Mouse (Mus musculus): ENCODE data around the gene Ctnnbip1. TPM values are rescaled to one million over a fixed set of nuclear protein-coding genes. Genes with fewer than 3 reads are reported as not detected.

The Ctnnbip1 gene
- polyA plus RNA-seq, 1 experiment = 19.9 TPM

GRCm38 (mm10) chr4:149597641-149598208, 79.7 kb downstream of the Ctnnbip1 start:
- Histone ChIP-seq H3K36me3 (ENCODE audit: control insufficient read depth, insufficient read depth) (no peaks in the 10 kb centered on the region), H3ac (ENCODE audit: control insufficient read depth, insufficient read length) (no peak overlapping the region), H3K4me2 (ENCODE audit: low read depth) (no peak overlapping the region), H3K79me2 (ENCODE audit: control insufficient read depth, insufficient read depth) (no peaks in the 10 kb centered on the region), H3K27me3 (ENCODE audit: control insufficient read depth, insufficient read depth, insufficient read length) (no peaks in the 10 kb centered on the region), H3K4me3 (no peak overlapping the region)
- TF ChIP-seq POLR2A (IDR thresholded peaks at IDR 0.05; ENCODE audit: insufficient read length, low read depth) (no peak), MYOG (IDR thresholded peaks at IDR 0.05; ENCODE audit: control insufficient read depth in 1 of 3, insufficient read depth in 1 of 3, insufficient read length in 2 of 3, low read depth in 2 of 3) (no peak), TCF3 (IDR thresholded peaks at IDR 0.05; ENCODE audit: insufficient read length, low read depth) (no peak), POLR2AphosphoS2 (IDR thresholded peaks at IDR 0.05; ENCODE audit: insufficient read length, low read depth) (no peak), TCF12 (IDR thresholded peaks at IDR 0.05; ENCODE audit: insufficient read depth, poor library complexity, severe bottlenecking) (no peak), MAX (IDR thresholded peaks at IDR 0.05; ENCODE audit: low read depth) (no peak), REST (IDR thresholded peaks at IDR 0.05; ENCODE audit: insufficient read depth, insufficient read length) (no peak), E2F4 (IDR thresholded peaks at IDR 0.05; ENCODE audit: insufficient read depth) (no peak), SRF (IDR thresholded peaks at IDR 0.05; ENCODE audit: control insufficient read depth, insufficient read length, low read depth) (no peak), MYOD1 (IDR thresholded peaks at IDR 0.05; ENCODE audit: control insufficient read depth in 1 of 3, insufficient read length in 2 of 3, low read depth in 2 of 3) (no peak)

- no peak overlapping the region for H3K4me3 ChIP-seq
- TF ChIP-seq POLR2A (IDR thresholded peaks at IDR 0.05; ENCODE audit: insufficient read length, low read depth) = no peak
- TF ChIP-seq TCF3 (IDR thresholded peaks at IDR 0.05; ENCODE audit: insufficient read length, low read depth) = no peak
- no peak for TF ChIP-seq POLR2AphosphoS2 (IDR thresholded peaks at IDR 0.05; ENCODE audit: insufficient read length, low read depth)
- TF ChIP-seq TCF12 (IDR thresholded peaks at IDR 0.05; ENCODE audit: insufficient read depth, poor library complexity, severe bottlenecking) = no peak
- TF ChIP-seq MYOG (IDR thresholded peaks at IDR 0.05; ENCODE audit: control insufficient read depth in 1 of 3, insufficient read depth in 1 of 3, insufficient read length in 2 of 3, low read depth in 2 of 3) = no peak
- TF ChIP-seq MAX (IDR thresholded peaks at IDR 0.05; ENCODE audit: low read depth) = no peak
- H3K4me2 ChIP-seq (ENCODE audit: low read depth) = no peak overlapping the region
- no peaks in the 10 kb centered on the region for H3K36me3 ChIP-seq (ENCODE audit: control insufficient read depth, insufficient read depth)
- H3K79me2 ChIP-seq (ENCODE audit: control insufficient read depth, insufficient read depth) = no peaks in the 10 kb centered on the region
- H3K27me3 ChIP-seq (ENCODE audit: control insufficient read depth, insufficient read depth, insufficient read length) = no peaks in the 10 kb centered on the region
- H3ac ChIP-seq (ENCODE audit: control insufficient read depth, insufficient read length) = no peak overlapping the region
Measured at GRCm38 (mm10) chr4:149599549-149599948, 81.5 kb downstream of the Ctnnbip1 start.

GRCm38 (mm10) chr4:149600130-149600529, 82.1 kb downstream of the Ctnnbip1 start:
- H3K4me3 ChIP-seq = no peak overlapping the region
- H3K4me2 ChIP-seq (ENCODE audit: low read depth) = no peak overlapping the region
- H3K79me2 ChIP-seq (ENCODE audit: control insufficient read depth, insufficient read depth) = no peaks in the 10 kb centered on the region
- H3K27me3 ChIP-seq (ENCODE audit: control insufficient read depth, insufficient read depth, insufficient read length) = no peaks in the 10 kb centered on the region
- TF ChIP-seq USF1 (IDR thresholded peaks at IDR 0.05; ENCODE audit: low read depth) (no peak), MAX (IDR thresholded peaks at IDR 0.05; ENCODE audit: low read depth) (no peak), REST (IDR thresholded peaks at IDR 0.05; ENCODE audit: insufficient read depth, insufficient read length) (no peak), E2F4 (IDR thresholded peaks at IDR 0.05; ENCODE audit: insufficient read depth) (no peak), MYOG (IDR thresholded peaks at IDR 0.05; ENCODE audit: control insufficient read depth in 1 of 3, insufficient read depth in 1 of 3, insufficient read length in 2 of 3, low read depth in 2 of 3) (no peak), POLR2A (IDR thresholded peaks at IDR 0.05; ENCODE audit: insufficient read length, low read depth) (no peak), POLR2AphosphoS2 (IDR thresholded peaks at IDR 0.05; ENCODE audit: insufficient read length, low read depth) (no peak), TCF12 (IDR thresholded peaks at IDR 0.05; ENCODE audit: insufficient read depth, poor library complexity, severe bottlenecking) (no peak), MYOD1 (IDR thresholded peaks at IDR 0.05; ENCODE audit: control insufficient read depth in 1 of 3, insufficient read length in 2 of 3, low read depth in 2 of 3) (no peak), TCF3 (IDR thresholded peaks at IDR 0.05; ENCODE audit: insufficient read length, low read depth) (no peak), CEBPB (IDR thresholded peaks at IDR 0.05; ENCODE audit: insufficient read depth, poor library complexity, severe bottlenecking) (no peak), SRF (IDR thresholded peaks at IDR 0.05; ENCODE audit: control insufficient read depth, insufficient read length, low read depth) (no peak)
- no peak overlapping the region for H3ac ChIP-seq (ENCODE audit: control insufficient read depth, insufficient read length)
- H3K36me3 ChIP-seq (ENCODE audit: control insufficient read depth, insufficient read depth) = no peaks in the 10 kb centered on the region

GRCm38 (mm10) chr4:149601484-149601883, 83.4 kb downstream of the Ctnnbip1 start:
- H3K27me3 ChIP-seq (ENCODE audit: control insufficient read depth, insufficient read depth, insufficient read length) = no peaks in the 10 kb centered on the region
- no peak for TF ChIP-seq POLR2AphosphoS2 (IDR thresholded peaks at IDR 0.05; ENCODE audit: insufficient read length, low read depth)
- no peak for TF ChIP-seq TCF12 (IDR thresholded peaks at IDR 0.05; ENCODE audit: insufficient read depth, poor library complexity, severe bottlenecking)
- TF ChIP-seq MAX (IDR thresholded peaks at IDR 0.05; ENCODE audit: low read depth) = no peak
- no peak for TF ChIP-seq SRF (IDR thresholded peaks at IDR 0.05; ENCODE audit: control insufficient read depth, insufficient read length, low read depth)
- TF ChIP-seq CEBPB (IDR thresholded peaks at IDR 0.05; ENCODE audit: insufficient read depth, poor library complexity, severe bottlenecking) = no peak
- TF ChIP-seq MYOD1 (IDR thresholded peaks at IDR 0.05; ENCODE audit: control insufficient read depth in 1 of 3, insufficient read length in 2 of 3, low read depth in 2 of 3) = no peak
- no peak for TF ChIP-seq TCF3 (IDR thresholded peaks at IDR 0.05; ENCODE audit: insufficient read length, low read depth)
- no peak for TF ChIP-seq POLR2A (IDR thresholded peaks at IDR 0.05; ENCODE audit: insufficient read length, low read depth)
- no peak for TF ChIP-seq MYOG (IDR thresholded peaks at IDR 0.05; ENCODE audit: control insufficient read depth in 1 of 3, insufficient read depth in 1 of 3, insufficient read length in 2 of 3, low read depth in 2 of 3)
- no peaks in the 10 kb centered on the region for H3K36me3 ChIP-seq (ENCODE audit: control insufficient read depth, insufficient read depth)
- no peak overlapping the region for H3K4me2 ChIP-seq (ENCODE audit: low read depth)
- no peak overlapping the region for H3K4me3 ChIP-seq
- H3ac ChIP-seq (ENCODE audit: control insufficient read depth, insufficient read length) = no peak overlapping the region
- H3K79me2 ChIP-seq (ENCODE audit: control insufficient read depth, insufficient read depth) = no peaks in the 10 kb centered on the region

GRCm38 (mm10) chr4:149602236-149602635, 84.2 kb downstream of the Ctnnbip1 start:
- no peak overlapping the region for H3ac ChIP-seq (ENCODE audit: control insufficient read depth, insufficient read length)
- H3K79me2 ChIP-seq (ENCODE audit: control insufficient read depth, insufficient read depth) = no peaks in the 10 kb centered on the region
- H3K36me3 ChIP-seq (ENCODE audit: control insufficient read depth, insufficient read depth) = no peaks in the 10 kb centered on the region
- no peak overlapping the region for H3K4me3 ChIP-seq
- TF ChIP-seq TCF12 (IDR thresholded peaks at IDR 0.05; ENCODE audit: insufficient read depth, poor library complexity, severe bottlenecking) (no peak), USF1 (IDR thresholded peaks at IDR 0.05; ENCODE audit: low read depth) (no peak), TCF3 (IDR thresholded peaks at IDR 0.05; ENCODE audit: insufficient read length, low read depth) (no peak), POLR2AphosphoS2 (IDR thresholded peaks at IDR 0.05; ENCODE audit: insufficient read length, low read depth) (no peak)
- no peak overlapping the region for H3K4me2 ChIP-seq (ENCODE audit: low read depth)
- H3K27me3 ChIP-seq (ENCODE audit: control insufficient read depth, insufficient read depth, insufficient read length) = no peaks in the 10 kb centered on the region
